Mouse (Mus musculus) ES-E14 (cell line): ENCODE measurements around the gene Gm11084. TPM values are rescaled to one million over a fixed set of nuclear protein-coding genes. Genes with fewer than 3 reads are reported as not detected.

Source experiments
- DNase-seq: peaks from one replicate; pipeline ENCODE4 v3.0.0-alpha.2; 2013; ENCODE audit warnings: low read depth, low spot score
- H3K27ac ChIP-seq: 2 replicates; pipeline ENCODE4 v1.5.1; 2012; ENCODE audit warnings: low read depth, mild to moderate bottlenecking, low read length, moderate library complexity, mixed read lengths; ENCODE audit not compliant: poor library complexity, insufficient read depth, severe bottlenecking
- H3K36me3 ChIP-seq: 2 replicates; pipeline ENCODE4 v1.6.1; 2012; ENCODE audit warnings: mild to moderate bottlenecking, low read length, moderate library complexity, mixed read lengths; ENCODE audit not compliant: control insufficient read depth, poor library complexity, insufficient read depth, severe bottlenecking
- H3K4me1 ChIP-seq, 2 experiments: fragments of 150-350 bp in 1 of 2; sonication (generic) in 1 of 2; 2 replicates each; pipeline ENCODE4 v1.6.1; 2012; ENCODE audit warnings: low read length in 2 of 2, mild to moderate bottlenecking in 1 of 2, mixed read lengths in 1 of 2; ENCODE audit not compliant: control insufficient read depth in 2 of 2, insufficient read depth in 2 of 2, poor library complexity in 1 of 2
- H3K4me3 ChIP-seq, 2 experiments: fragments of 150-350 bp in 1 of 2; sonication (generic) in 1 of 2; 2 replicates each; pipeline ENCODE4 v1.5.1; 2012; ENCODE audit warnings: low read length in 2 of 2, low read depth in 1 of 2, mild to moderate bottlenecking in 1 of 2, mixed read lengths in 1 of 2; ENCODE audit not compliant: insufficient read depth in 1 of 2, poor library complexity in 1 of 2, severe bottlenecking in 1 of 2
- H3K9ac ChIP-seq: 2 replicates; pipeline ENCODE4 v1.6.1; 2012; ENCODE audit warnings: low read depth, mild to moderate bottlenecking, low read length, mixed read lengths; ENCODE audit not compliant: poor library complexity, insufficient read depth, severe bottlenecking
- H3K9me3 ChIP-seq: fragments of 150-350 bp; sonication (generic); 2 replicates; pipeline ENCODE4 v1.6.1; 2012; ENCODE audit warnings: low read depth, mild to moderate bottlenecking, low read length; ENCODE audit not compliant: control insufficient read depth, insufficient read depth
- CHD2 ChIP-seq: IDR thresholded peaks from 2 replicates; pipeline ENCODE4 v1.6.1; 2014; ENCODE audit warnings: mild to moderate bottlenecking, low read depth, low read length, inconsistent platforms
- HCFC1 ChIP-seq: IDR thresholded peaks from 2 replicates; pipeline ENCODE4 v1.6.1; 2012; ENCODE audit warnings: low read length, inconsistent platforms, borderline replicate concordance; ENCODE audit not compliant: insufficient read depth
- MAFK ChIP-seq: IDR thresholded peaks from 2 replicates; pipeline ENCODE4 v1.6.1; 2014; ENCODE audit warnings: mild to moderate bottlenecking, low read depth, low read length, inconsistent platforms; ENCODE audit not compliant: insufficient read depth
- ZC3H11A ChIP-seq: IDR thresholded peaks from 2 replicates; pipeline ENCODE4 v1.6.1; 2012; ENCODE audit warnings: low read depth, mild to moderate bottlenecking, inconsistent platforms, low read length, borderline replicate concordance
- ZNF384 ChIP-seq: IDR thresholded peaks from 2 replicates; pipeline ENCODE4 v1.6.1; 2012; ENCODE audit warnings: low read depth, low read length, inconsistent platforms
- in situ Hi-C, 2 experiments: fragments of 600-800 bp; cut with MboI; formaldehyde crosslinking; loops; one replicate each; pipeline ENCODE4 v1.15.1; 2025; ENCODE audit warnings: low sequenced_read_pairs in 2 of 2, inconsistent platforms in 1 of 2; ENCODE audit not compliant: unreplicated experiment in 2 of 2
- total RNA-seq: library from RNA; depleted of rRNA; stranded (reverse); fragments of 300-350 nt; gene quantifications from 2 replicates; pipeline ENCODE4 v1.2.3, GENCODE M21; 2012

Gm11084 gene
- total RNA-seq, 1 experiment = not detected

DNA sequence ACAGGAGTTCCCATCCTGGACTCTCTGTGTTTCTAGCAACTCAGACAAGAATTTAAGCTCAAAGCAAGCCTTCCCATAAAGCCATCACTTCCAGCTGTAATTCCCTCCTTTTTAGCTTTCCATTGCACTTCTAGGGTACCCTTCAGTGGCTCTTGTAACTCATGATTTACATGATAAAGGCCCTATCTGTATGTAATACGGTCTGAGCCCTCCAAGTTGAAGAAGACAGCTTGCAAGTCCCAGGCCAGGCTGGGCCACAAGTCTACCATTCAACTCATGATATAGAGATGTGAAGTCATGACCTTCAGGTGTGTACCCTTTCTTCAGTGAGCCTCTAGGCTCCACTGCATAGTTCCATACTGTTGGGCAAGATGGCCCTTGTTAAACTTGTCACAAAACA lies 1.0 kb downstream of the Gm11084 start:
- in situ Hi-C loops = no loop called here
- Histone ChIP-seq H3K9me3 (peaks cover 2% of the 10 kb centered on the region; the same call in 1 of the 2 replicates), H3K4me1 (peaks cover 9 to 13% of the 10 kb centered on the region in 2 experiments), H3K9ac (no peak overlapping the region), H3K4me3 (no peak overlapping the region), H3K36me3 (peaks cover 2% of the 10 kb centered on the region; the same call in 1 of the 2 replicates), H3K27ac (peak overlapping the region; percentile 60; the same call in 1 of the 2 replicates)
- DNase-seq = no peak
- no peak for TF ChIP-seq CHD2

GRCm38 (mm10) chr2:72984806-72985205 lies 1.7 kb downstream of the Gm11084 start:
- Histone ChIP-seq H3K27ac (no peak overlapping the region), H3K4me1 (peaks cover 9 to 13% of the 10 kb centered on the region in 2 experiments), H3K9me3 (no peaks in the 10 kb centered on the region), H3K36me3 (peaks cover 2% of the 10 kb centered on the region; the same call in 1 of the 2 replicates), H3K9ac (no peak overlapping the region), H3K4me3 (no peak overlapping the region)
- TF ChIP-seq ZNF384 (no peak), HCFC1 (no peak), MAFK (no peak), ZC3H11A (no peak), CHD2 (no peak)
- no peak for DNase-seq
- in situ Hi-C loops = no loop called here

GRCm38 (mm10) chr2:72983211-72983610 lies 3.3 kb downstream of the Gm11084 start:
- H3K36me3 ChIP-seq = peaks cover 2% of the 10 kb centered on the region; the same call in 1 of the 2 replicates
- no peak overlapping the region for H3K9ac ChIP-seq
- in situ Hi-C loops = no loop called here
- H3K4me3 ChIP-seq = no peak overlapping the region
- peaks cover 9 to 13% of the 10 kb centered on the region in 2 experiments for H3K4me1 ChIP-seq
- H3K27ac ChIP-seq = no peak overlapping the region
- TF ChIP-seq CHD2 (no peak), ZNF384 (no peak), MAFK (no peak), HCFC1 (no peak), ZC3H11A (no peak)
- no peaks in the 10 kb centered on the region for H3K9me3 ChIP-seq
- no peak for DNase-seq

- in situ Hi-C loops = no loop called here
- H3K4me1 ChIP-seq = peaks cover 9 to 18% of the 10 kb centered on the region in 2 experiments
- peak overlapping the region; percentile 20; the same call in 1 of the 2 replicates for H3K27ac ChIP-seq
- no peaks in the 10 kb centered on the region for H3K36me3 ChIP-seq
- no peak for DNase-seq
- no peak overlapping the region for H3K4me3 ChIP-seq
- H3K9ac ChIP-seq = no peak overlapping the region
- no peaks in the 10 kb centered on the region for H3K9me3 ChIP-seq
- no peak for TF ChIP-seq ZC3H11A
- TF ChIP-seq CHD2 = no peak
- no peak for TF ChIP-seq HCFC1
- peak; percentile 47; the same call in 1 of the 2 replicates for TF ChIP-seq MAFK
- peak; percentile 68; the same call in 1 of the 2 replicates for TF ChIP-seq ZNF384
These were observed 4.3 kb downstream of the Gm11084 start for GRCm38 (mm10) chr2:72982110-72982785.
